Mouse (Mus musculus) kidney, adult 18-20 months (tissue): ENCODE data around the gene Fcf1.
A peak's percentile ranks its signal among the peaks of the same experiment; 100 is the strongest.

ENCODE experiments used
- DNase-seq: peaks from one replicate; pipeline ENCODE4 v3.0.0; 2021

The Fcf1 gene

DNA sequence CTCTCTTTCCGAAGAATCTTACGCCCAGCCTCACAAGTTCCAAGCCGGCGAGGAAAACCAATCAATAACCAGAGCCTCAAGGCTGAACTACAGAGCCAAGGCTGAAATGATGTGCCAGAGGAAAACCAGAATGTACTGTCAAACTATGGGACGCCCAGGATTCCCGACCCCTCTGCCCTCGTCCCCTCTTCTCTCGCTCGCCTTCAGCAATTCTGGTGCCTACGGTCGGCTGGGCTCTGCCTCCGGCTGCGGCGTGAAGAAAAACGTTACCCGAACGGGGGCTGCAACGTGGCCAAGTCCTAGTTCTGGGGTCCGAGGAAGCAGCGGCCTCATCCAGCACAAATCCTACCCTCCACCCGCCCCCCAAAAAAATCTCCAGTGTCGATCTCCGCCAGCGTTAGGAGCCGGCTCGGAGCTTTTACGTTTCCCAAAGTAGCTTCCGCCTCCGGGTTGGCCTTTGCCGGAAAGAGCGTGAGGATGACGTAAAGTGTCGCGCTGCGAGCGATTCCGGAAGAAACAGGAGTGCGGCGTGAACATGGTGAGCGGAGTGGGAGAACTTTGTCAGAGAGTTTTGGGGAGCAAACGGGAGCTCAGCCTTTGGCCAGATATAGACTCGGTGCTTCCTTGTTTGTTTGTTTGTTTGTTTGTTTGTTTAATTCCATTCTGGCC, at the start of gene Fcf1, which contains the start of gene Arel1:
Fcf1 (plus strand) TSS at position 470 of the 669 bp plus-strand sequence.
Arel1 (minus strand) TSS at position 473 of the 669 bp plus-strand sequence.
- peak; percentile 90 for DNase-seq

DNA sequence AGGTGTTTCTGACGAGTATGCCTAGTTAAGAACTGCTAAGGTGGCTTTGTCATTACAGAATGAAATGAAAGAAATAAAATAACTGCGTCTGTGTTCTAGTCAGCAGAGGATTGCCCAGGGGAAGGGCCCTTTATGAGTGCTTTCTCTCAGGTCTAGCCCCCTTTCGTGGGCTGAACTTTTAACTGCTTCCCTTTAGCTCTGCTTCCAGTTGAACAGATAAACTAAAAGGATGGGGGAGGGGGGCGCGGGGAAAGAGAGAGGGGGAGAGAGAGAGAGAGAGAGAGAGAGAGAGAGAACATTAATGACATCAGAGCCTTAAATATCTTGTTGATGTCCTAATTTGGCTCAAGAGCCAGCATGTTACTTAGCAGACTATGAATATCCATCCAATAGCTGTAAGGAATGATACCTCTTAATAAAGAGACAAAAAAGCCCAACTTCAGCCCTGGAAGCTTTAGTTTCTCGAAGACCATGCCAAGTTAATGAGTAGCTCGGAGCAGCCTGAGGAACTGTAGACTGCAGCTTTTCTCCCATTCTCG, 48.7 kb upstream of the Fcf1 start:
- no peak for DNase-seq

DNA sequence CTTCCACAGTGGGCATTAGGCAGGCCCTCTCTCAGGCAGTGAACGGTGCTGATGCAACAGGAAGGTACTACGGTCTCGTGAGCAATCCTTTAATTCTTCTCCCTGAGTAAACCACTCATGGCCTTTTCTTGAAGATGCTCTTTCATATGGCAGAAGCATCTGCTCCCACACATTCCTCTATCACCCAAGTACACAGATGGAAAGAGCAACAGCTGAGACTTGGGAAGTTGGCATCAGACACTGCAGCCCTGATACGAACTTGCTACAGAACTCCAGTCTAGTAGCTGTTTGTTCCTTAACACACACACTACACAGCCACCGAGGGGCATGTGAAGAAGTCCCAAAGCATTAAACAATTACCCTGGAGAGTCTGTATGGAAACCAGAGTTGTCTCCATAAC, 46.4 kb upstream of the Fcf1 start:
- DNase-seq: no peak

DNA sequence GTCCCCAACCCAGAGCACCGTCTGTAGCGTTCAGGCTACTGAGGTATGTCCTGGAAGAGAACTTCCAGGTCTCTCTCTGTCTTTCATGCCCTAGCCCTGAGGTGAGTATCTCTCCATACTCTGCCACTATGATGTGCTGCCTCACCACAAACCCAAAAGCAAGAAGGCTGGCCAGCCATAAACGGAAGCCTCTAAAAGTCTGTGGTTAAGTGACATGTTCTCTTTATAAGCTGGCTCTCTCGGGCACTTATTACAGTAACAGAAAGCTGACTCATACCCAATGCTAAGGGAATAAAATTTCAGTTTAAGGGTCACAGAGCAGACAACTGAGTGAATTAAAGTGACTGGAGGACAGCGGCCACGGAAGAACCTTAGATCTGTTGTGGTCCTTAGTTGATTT, 44.2 kb upstream of the Fcf1 start:
- no peak for DNase-seq

DNA sequence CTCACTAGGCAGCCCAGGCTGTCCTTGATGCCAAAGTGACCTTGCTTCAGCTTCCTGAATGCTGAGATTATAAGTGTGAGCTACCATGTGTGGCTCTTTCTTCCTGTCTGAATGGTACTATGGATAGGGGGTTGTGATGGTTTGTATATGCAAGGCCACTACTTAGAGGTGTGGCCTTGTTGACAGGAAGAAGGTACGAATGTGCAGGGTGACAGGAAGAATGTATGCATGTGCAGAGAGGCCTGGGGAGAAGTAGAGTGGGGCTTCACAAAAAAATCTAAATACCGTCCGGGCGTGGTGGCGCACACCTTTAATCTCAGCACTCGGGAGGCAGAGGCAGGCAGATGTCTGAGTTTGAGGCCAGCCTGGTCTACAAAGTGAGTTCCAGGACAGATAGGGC, 38.5 kb upstream of the Fcf1 start:
- DNase-seq: no peak

DNA sequence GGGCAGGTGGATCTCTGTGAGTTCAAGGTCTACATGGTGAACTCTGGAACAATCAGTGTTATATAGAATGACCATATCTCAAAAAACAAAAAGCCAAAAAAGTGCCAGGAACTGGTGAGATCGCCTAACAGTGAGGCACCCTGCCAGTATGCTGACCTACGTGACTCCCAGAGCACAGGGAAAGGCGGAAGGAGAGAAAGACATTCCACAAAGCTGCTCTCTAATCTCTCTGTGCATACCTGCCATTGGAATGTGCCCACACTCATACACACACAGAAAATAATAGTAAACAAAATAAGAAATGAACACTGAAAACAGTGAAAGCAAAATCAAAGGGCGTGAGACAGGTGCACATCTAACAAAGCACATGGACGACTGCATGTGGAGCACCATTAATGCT, 35.4 kb upstream of the Fcf1 start:
- DNase-seq: no peak

DNA sequence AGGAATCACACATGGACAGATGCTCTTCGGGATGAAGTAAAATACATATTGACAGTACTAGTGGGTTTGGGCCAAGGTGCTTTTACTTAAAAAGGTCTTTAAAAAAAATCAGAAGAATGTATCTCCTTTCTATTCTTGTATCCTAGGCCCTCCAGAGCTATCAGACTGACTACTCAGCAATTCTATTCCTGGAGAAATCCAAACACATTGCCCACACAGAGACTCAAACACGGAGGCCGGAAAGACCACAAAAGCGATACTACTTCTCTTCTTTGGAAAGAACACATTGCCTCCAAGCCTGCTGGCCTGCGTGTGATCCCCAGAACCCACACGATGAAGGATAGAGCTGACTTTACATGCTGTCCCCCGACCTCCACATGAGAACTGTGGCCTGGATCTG, 31.6 kb upstream of the Fcf1 start:
- DNase-seq: no peak

DNA sequence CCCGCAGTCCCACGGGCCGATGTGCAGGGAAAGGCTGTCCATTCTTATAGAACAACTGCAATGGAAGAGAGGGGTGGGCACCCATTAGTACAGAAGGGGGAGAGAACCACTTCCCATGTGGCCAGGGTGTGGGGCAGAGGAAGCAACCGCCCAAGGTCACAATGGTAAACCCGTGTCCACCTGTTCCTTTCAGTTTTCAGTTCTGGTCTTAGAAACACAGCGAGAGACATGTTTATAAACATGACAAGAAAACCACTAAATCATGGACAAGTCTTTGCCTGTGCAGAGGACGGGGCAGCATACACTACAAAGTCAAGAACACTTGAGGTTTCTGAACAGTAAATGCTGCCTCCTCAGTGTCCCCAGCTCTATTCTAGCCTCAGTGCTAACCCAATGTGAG, 30.4 kb upstream of the Fcf1 start:
- no peak for DNase-seq

DNA sequence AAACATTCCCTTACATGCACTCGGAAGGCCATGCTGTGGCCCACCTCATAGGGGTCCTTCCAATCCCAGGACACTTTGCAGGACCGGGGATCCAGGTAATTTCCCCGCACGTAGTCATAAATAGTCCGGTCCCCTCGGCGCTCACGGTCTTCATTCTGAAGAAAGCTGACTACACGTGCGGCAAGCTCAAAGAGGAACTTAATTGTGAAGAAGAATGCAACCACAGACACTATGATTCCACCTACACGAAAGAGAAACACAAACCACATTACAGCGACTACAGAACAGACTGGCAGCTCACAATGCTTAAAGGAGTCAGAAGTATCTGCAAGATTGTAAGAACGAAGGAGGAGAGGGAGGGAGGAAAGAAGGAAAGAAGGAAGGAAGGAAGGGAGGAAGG, 29.0 kb upstream of the Fcf1 start:
- no peak for DNase-seq

DNA sequence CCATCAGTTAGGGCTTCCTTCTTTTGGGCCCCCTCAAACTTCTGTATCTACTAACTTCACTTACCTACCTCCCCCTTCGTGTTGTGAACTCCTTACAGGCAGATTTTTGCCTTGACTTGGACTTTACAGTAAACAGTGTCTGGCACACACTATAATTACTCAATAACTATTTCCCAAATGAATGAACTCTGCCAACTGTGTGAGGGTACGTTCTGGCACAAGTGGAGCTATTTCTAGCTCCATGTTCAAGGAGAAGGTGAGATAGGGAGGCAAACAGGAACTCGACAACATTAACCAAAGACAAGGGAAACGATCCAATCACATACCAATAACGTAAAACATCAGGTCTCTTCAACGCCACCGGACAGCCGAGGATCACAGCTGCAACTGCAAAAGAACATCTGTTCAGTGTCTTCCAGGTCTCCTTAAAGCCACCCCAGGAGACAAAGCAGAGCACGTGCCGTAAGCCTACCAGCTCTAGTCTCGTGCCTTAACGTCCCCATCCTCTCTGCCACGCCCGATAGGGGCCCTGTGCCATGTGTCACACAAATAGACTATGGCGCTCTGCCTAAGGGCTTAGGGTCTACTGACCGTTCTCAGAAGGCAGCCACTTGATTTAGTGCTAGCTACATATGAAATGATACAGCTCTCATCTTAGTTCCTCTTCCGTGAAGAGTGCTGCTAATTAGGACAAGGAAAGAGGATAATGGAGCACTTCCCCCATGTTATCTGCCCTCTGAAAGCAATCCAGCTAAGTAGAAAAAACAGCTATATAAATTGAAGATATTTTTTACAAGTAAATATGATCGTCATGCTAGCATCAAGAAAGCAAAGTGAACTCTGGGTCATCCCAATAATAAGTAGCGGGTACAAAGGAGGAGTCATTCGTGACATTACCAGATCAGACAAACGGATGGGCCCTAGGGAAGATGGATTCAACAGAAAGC, 27.4 kb upstream of the Fcf1 start:
- DNase-seq: no peak

DNA sequence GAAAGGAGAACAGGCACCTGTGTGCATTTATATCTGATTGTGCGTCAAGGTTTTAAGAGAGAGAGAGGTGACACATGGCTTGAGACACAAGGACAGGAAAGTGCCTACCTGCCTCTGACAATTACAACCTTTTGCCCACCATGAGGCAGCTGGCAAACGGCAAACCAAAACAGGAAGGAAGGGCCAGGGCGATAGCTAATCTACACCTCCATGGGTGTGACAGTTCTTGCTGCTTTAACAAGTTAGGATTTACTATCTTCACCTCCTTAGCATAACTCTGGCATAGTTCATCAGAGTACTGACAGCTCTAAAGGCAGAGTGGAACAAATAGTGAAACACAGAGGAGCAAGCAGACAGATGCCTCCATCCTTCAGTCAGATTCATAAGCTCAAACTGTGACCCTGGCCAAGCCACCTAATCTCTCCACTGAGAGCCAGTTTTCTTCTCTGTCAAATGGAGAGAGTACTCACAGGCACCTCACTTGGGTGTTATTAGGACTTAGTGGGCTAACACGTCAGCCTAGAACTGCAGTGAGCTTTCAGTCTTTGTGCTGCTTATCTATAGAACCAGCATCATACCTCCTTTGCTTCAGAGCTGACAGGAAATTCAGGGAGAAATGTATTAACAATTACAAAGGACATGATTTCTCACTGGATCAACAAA, 26.4 kb upstream of the Fcf1 start:
- DNase-seq: no peak

DNA sequence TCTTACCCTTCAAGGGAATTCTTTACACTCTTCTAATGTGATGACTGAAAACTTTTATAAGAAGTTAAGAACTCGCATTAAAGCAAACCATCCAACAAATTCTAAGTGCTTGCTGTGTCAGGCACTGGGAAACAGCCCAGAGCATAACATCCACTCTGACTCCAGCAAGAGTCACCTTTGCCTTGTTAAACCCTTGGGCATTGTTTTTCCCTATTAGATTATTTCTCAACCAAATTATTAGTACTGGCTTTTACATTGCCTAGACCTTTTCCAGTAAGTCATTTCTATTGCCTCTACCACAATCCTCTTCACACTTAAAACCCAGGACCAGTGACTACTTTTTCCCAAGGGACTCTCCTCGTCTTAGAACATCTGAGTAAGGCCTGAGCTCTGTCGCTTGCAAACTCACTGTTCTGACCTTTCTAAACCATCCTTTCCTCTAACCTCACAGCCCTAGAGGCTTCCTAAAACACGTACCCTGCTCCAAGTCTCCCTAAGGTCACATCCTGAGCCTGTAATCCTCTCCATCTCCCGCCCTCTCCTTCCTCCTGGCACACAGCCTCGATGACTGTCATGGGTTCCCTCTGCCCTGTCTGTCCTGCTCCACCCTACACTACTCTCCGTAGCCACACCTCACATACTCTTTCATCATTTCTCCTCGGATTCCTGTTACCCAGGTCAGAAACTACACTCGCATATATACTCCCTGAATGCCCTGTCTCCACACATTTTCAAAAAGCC, 25.7 kb upstream of the Fcf1 start:
- DNase-seq: no peak

DNA sequence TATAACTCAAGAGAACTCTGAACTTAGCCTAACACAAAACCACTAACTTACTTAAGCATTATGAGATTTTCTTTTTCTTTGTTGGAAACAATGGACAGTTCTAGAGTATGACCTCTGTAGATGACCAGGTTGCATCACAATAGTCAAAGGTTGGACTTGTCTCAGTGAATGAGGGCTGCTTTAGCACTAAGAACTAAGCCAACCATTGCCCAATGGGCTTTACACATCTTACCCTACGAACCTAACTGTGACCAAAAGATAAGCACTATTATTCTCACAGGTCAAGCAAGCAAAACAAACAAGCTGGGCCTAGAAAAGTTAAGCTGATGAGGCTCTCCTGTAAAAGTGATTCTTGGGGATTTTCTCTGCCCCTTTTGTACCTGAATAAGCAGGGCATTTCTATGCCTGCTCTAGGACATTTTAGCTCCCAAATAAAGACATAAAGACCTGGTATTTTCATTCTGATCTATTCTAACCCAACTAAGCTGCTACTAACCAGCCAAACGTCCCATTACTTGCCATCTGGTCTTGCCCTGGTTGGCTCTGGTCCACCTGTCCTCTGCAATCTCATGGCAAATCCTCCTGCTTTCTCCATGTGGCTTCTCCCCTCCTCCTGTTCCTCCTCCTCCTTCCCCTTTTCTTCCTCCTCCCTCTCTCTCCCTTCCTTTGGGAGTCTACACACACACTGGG, 22.7 kb upstream of the Fcf1 start:
- DNase-seq: no peak

DNA sequence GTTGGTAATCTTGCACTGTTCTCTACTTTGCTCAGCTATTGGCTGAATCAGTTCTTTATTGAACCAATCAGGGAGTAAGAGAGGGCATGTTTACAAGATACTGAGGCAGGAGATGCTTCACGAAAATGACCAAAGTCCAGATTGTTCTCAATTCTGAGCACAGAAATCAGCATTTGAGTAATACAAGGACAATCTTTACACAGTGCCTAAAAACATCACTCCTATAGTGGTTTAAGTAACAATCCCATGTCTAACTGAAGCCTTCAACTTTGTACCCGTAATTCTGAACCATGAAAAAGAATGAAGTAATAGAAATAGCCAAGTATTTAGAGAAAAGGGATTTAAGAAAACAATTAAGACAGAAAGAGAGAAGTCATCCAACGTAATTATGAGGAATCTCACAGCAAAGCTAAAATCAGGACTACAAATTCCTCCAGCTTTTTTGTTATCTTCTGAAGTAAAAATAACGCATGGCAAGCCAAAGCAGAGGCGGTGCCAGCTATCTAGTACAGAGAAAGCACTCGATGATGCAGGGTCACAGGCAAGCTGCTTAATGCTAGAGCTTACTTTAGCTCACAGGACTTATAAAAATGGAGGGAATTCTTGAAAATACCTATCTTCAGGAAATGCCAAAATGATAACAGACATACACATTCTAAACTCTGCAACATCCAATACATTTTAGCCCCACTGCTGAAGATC, 22.0 kb upstream of the Fcf1 start:
- no peak for DNase-seq

DNA sequence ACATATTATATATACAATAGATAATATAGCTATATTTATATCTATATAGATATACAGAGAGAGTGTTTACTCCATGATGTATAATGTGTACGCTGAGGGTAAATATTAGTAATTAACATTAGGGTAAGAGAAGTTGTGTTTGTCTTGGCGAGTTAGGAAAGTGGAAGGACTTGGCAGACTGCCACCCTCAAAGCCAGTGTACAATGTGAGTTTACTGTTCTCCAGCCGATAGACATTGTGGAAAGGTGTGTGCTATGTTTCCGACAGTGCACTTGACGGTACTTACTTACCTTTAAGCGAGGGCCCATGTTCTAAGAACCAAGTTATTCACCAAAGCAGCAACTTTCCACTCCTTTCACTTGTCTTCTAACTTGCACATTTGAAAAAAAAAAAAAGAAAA, 19.9 kb upstream of the Fcf1 start:
- no peak for DNase-seq

DNA sequence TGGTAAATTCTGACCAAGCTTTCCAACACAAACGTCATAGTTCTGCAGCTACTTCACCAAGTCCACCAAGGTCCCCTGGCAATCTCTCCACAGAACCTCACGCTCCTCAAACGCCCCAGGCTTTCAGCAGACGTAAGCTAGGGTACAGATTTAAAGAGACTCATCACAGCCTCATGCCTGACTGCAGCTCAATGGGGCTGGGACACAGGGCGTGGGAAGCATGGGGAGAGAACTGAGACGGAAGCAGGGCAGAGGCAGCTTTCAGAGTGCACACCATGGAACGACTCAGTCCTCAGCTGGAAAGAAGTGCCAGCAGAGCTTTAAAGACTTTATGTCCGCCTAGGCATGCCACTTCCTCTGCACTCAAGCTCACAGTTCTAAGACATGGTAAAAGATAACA, 19.2 kb upstream of the Fcf1 start:
- DNase-seq: no peak

DNA sequence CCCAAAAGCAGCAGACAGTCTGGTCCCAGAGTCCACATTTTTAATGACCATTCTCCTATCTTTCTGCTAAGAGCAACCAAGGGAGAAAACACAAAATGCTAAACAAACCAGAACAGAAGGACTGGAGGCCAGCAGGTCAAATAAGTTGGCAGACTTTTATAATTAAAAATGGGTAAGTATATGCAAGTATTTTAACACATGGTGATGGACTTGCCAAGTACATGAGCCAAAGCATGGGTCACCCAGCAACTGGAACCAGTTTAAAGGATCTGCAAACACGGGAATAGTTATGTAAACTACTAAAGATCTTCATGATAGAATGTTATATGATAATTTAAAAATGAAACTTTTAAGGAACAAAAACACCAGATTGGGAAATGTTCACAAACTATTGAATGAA, 18.3 kb upstream of the Fcf1 start:
- DNase-seq: no peak

DNA sequence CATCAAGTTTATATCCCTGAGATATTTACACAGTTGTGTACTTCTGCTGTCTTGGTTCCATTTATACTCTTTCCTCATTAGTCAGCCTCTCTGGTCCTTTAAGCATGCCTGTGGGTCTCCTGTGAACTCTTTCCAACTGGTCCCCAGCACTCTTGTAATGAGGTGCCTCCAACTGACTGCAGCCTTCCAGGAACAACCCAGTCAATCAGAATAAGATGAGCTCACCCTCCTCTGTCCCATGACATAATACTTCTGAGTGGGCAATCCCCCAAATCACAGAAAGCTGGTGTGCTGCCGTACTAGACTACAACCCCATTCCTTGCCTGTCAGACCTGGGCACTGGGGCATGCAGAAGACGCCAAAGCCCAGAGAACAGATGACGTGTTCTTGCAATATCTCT, 14.4 kb upstream of the Fcf1 start:
- DNase-seq: no peak

DNA sequence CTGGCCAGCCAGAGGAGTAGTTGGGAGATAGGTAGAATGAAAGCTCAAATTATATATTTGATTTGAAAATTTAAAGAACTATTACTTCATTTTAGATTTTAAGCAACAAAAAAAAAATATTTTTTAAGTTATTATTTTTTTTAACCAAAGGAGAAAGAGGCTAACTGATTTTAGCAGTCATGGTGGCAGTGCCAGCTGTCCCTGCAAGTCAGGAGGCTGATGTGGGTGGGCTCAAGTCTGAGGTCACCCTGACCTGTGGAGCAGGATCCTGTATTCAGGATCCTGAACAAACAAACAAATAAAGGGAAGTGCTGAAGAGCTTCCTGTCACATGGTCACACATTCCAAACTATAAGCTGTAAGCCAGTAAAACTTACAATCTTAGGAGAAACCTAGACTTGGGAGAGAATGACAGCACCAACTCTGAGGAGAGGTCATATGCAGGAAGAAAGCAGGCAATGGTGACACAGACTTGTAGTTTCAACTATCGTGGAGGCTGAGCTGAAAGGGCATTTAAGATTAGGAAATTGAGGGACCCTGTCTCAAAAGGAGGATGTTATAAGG, 11.8 kb upstream of the Fcf1 start:
- DNase-seq: no peak

DNA sequence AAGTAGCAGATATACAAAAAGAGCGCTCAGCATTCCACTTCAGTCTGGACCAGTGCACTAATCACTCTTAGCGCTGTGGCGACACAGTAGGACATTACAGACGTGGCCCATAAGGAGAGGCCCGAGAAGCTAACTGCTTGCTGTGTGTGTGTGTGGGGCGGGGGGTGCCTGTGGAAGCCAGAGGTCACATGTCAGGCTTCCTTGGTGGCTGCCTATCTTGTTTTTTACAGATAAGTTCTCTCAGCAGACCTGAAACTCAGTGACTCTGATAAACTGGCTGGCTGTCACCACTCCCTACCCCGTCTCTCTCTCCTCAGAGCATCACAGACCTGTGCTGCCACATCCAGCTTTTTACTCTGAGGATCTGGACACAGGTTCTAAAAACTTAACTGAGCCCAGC, 8.1 kb upstream of the Fcf1 start:
- no peak for DNase-seq
